Mouse (Mus musculus) CH12.LX (cell line): ENCODE measurements at regions not wholly inside any gene's neighbourhood (a gene's known extent, or its start where the extent isn't known, plus 50 kb on each side); places are given as distances from the start of the nearest gene placed in this dataset.

Source experiments
- DNase-seq: peaks from one replicate; pipeline ENCODE4 v3.0.0-alpha.2; 2013; ENCODE audit errors: extremely low read depth
- H3K27ac ChIP-seq: 2 replicates; pipeline ENCODE4 v1.5.1; 2012; ENCODE audit warnings: low read depth, mild to moderate bottlenecking, control low read depth, moderate library complexity; ENCODE audit not compliant: insufficient read depth
- H3K27me3 ChIP-seq: replicated peaks from 2 replicates; pipeline ENCODE3; 2012; ENCODE audit warnings: inconsistent platforms
- H3K36me3 ChIP-seq, 2 experiments: replicated peaks in 1 of 2; 2 replicates each; pipeline versions ENCODE3 to v1.6.1; 2012; ENCODE audit warnings: inconsistent platforms in 1 of 2, low read length in 1 of 2, mild to moderate bottlenecking in 1 of 2, mixed read lengths in 1 of 2, moderate library complexity in 1 of 2; ENCODE audit not compliant: control insufficient read depth in 1 of 2, insufficient read depth in 1 of 2
- H3K4me1 ChIP-seq, 2 experiments: 2 replicates each; pipeline ENCODE4 v1.6.1; 2012; ENCODE audit warnings: inconsistent platforms in 1 of 2, moderate library complexity in 1 of 2; ENCODE audit not compliant: insufficient read depth in 2 of 2, control insufficient read depth in 1 of 2
- H3K4me2 ChIP-seq: 2 replicates; pipeline ENCODE4 v1.6.1; 2012; ENCODE audit warnings: low read depth, mild to moderate bottlenecking, control low read depth; ENCODE audit not compliant: poor library complexity, insufficient read depth, severe bottlenecking
- H3K4me3 ChIP-seq, 3 experiments: fragments of 150-350 bp in 1 of 3; sonication (generic) in 1 of 3; replicated peaks in 1 of 3; 2 replicates each; pipeline versions ENCODE3 to v1.5.1; 2011 to 2012; ENCODE audit warnings: low read depth in 2 of 3, low read length in 2 of 3, mild to moderate bottlenecking in 2 of 3, moderate library complexity in 2 of 3, control low read depth in 1 of 3, improper control_type of control experiment in 1 of 3, inconsistent platforms in 1 of 3, mixed read lengths in 1 of 3; ENCODE audit not compliant: poor library complexity in 1 of 3
- H3K79me2 ChIP-seq: replicated peaks from 2 replicates; pipeline ENCODE4 v1.6.1; 2012; ENCODE audit warnings: mild to moderate bottlenecking, moderate library complexity; ENCODE audit not compliant: control insufficient read depth, poor library complexity, insufficient read depth, severe bottlenecking; ENCODE audit errors: extremely low read depth
- H3K9ac ChIP-seq: 2 replicates; pipeline ENCODE4 v1.6.1; 2012; ENCODE audit warnings: low read depth, mild to moderate bottlenecking, control low read depth, moderate library complexity; ENCODE audit not compliant: insufficient read depth
- H3K9me3 ChIP-seq: replicated peaks from 2 replicates; pipeline ENCODE3; 2012; ENCODE audit warnings: low read length, inconsistent platforms, mixed read lengths
- CHD1 ChIP-seq: IDR thresholded peaks from 2 replicates; pipeline ENCODE4 v1.6.1; 2012; ENCODE audit warnings: low read depth, low read length, improper control_type of control experiment, inconsistent platforms
- CTCF ChIP-seq, 2 experiments: IDR thresholded peaks in 1 of 2; conservative IDR thresholded peaks in 1 of 2; 2 replicates each; pipeline ENCODE4 v1.5.1; 2011 to 2012; ENCODE audit warnings: low read depth in 2 of 2, low read length in 2 of 2, improper control_type of control experiment in 1 of 2, inconsistent platforms in 1 of 2, mild to moderate bottlenecking in 1 of 2, moderate library complexity in 1 of 2
- ELF1 ChIP-seq: IDR thresholded peaks from 2 replicates; pipeline ENCODE4 v1.6.1; 2014; ENCODE audit warnings: low read depth, mild to moderate bottlenecking, inconsistent platforms, low read length, improper control_type of control experiment
- IRF4 ChIP-seq: IDR thresholded peaks from 2 replicates; pipeline ENCODE4 v1.6.1; 2014; ENCODE audit warnings: low read depth, mild to moderate bottlenecking, inconsistent platforms, low read length, improper control_type of control experiment
- KAT2A ChIP-seq: IDR thresholded peaks from 2 replicates; pipeline ENCODE4 v1.6.1; 2012; ENCODE audit warnings: low read length, improper control_type of control experiment, inconsistent platforms; ENCODE audit not compliant: insufficient replicate concordance
- MAZ ChIP-seq: IDR thresholded peaks from 2 replicates; pipeline ENCODE4 v1.6.1; 2012; ENCODE audit warnings: low read depth, mild to moderate bottlenecking, inconsistent platforms, low read length, improper control_type of control experiment, moderate library complexity
- MYC ChIP-seq: IDR thresholded peaks from 2 replicates; pipeline ENCODE4 v1.6.1; 2011; ENCODE audit warnings: low read depth, mild to moderate bottlenecking, improper control_type of control experiment, low read length
- NELFE ChIP-seq: IDR thresholded peaks from 2 replicates; pipeline ENCODE4 v1.6.1; 2011; ENCODE audit warnings: low read depth, low read length, improper control_type of control experiment
- NRF1 ChIP-seq: IDR thresholded peaks from 2 replicates; pipeline ENCODE4 v1.6.1; 2014; ENCODE audit warnings: low read depth, mild to moderate bottlenecking, inconsistent platforms, low read length, improper control_type of control experiment, moderate library complexity
- POLR2AphosphoS2 ChIP-seq: IDR thresholded peaks from 2 replicates; pipeline ENCODE4 v1.6.1; 2011; ENCODE audit warnings: low read depth, low read length, improper control_type of control experiment
- RCOR1 ChIP-seq: conservative IDR thresholded peaks from 2 replicates; pipeline ENCODE4 v1.6.1; 2012; ENCODE audit warnings: low read depth, mild to moderate bottlenecking, inconsistent platforms, low read length, improper control_type of control experiment
- SIN3A ChIP-seq: IDR thresholded peaks from 2 replicates; pipeline ENCODE4 v1.6.1; 2012; ENCODE audit warnings: low read length, improper control_type of control experiment, inconsistent platforms
- SMC3 ChIP-seq: IDR thresholded peaks from 2 replicates; pipeline ENCODE4 v1.6.1; 2011; ENCODE audit warnings: low read depth, low read length, improper control_type of control experiment
- TBP ChIP-seq: conservative IDR thresholded peaks from 2 replicates; pipeline ENCODE4 v1.6.1; 2011; ENCODE audit warnings: low read depth, low read length, improper control_type of control experiment
- TCF12 ChIP-seq: IDR thresholded peaks from 2 replicates; pipeline ENCODE4 v1.6.1; 2014; ENCODE audit warnings: low read depth, mild to moderate bottlenecking, inconsistent platforms, low read length, improper control_type of control experiment
- UBTF ChIP-seq: IDR thresholded peaks from 2 replicates; pipeline ENCODE4 v1.6.1; 2012; ENCODE audit warnings: low read depth, mild to moderate bottlenecking, inconsistent platforms, low read length, improper control_type of control experiment, moderate library complexity
- USF1 ChIP-seq: IDR thresholded peaks from 2 replicates; pipeline ENCODE4 v1.6.1; 2014; ENCODE audit warnings: low read depth, mild to moderate bottlenecking, inconsistent platforms, low read length, improper control_type of control experiment
- USF2 ChIP-seq: conservative IDR thresholded peaks from 2 replicates; pipeline ENCODE4 v1.6.1; 2011; ENCODE audit warnings: low read depth, low read length, improper control_type of control experiment
- ZC3H11A ChIP-seq: IDR thresholded peaks from 2 replicates; pipeline ENCODE4 v1.6.1; 2012; ENCODE audit warnings: low read depth, mild to moderate bottlenecking, inconsistent platforms, low read length, improper control_type of control experiment
- ZKSCAN1 ChIP-seq: IDR thresholded peaks from 2 replicates; pipeline ENCODE4 v1.6.1; 2012; ENCODE audit warnings: low read depth, inconsistent platforms, low read length, improper control_type of control experiment, borderline replicate concordance
- ZMIZ1 ChIP-seq: IDR thresholded peaks from 2 replicates; pipeline ENCODE4 v1.6.1; 2012; ENCODE audit warnings: low read depth, mild to moderate bottlenecking, inconsistent platforms, low read length, improper control_type of control experiment
- dilution Hi-C: fragments of 300-500 bp; cut with MboI; formaldehyde crosslinking; loops from 2 replicates; pipeline ENCODE4 v1.14.3; 2020; ENCODE audit warnings: low sequenced_read_pairs; ENCODE audit not compliant: extremely low pct_unique_long_range_greater_than_20kb, extremely low pct_ligation_motif_present
- in situ Hi-C: fragments of 300-500 bp; cut with MboI; formaldehyde crosslinking; loops from 3 replicates; pipeline ENCODE4 v1.14.3; 2019; ENCODE audit warnings: low sequenced_read_pairs, low pct_ligation_motif_present, low pct_unique_long_range_greater_than_20kb, mixed read lengths

GRCm38 (mm10) chr6:99964540-99964939 is 238.3 kb upstream of the Prok2 start:
- DNase-seq = no peak
- in situ Hi-C loops (no loop called here), dilution Hi-C loops (no loop called here)
- H3K9me3 ChIP-seq = peaks cover 4% of the 10 kb centered on the region
- H3K4me2 ChIP-seq = no peak overlapping the region
- H3K79me2 ChIP-seq = no peaks in the 10 kb centered on the region
- H3K9ac ChIP-seq = no peak overlapping the region
- H3K27ac ChIP-seq = no peak overlapping the region
- TF ChIP-seq IRF4 (no peak), RCOR1 (no peak), NELFE (no peak), USF2 (no peak), CHD1 (no peak), MAZ (no peak), USF1 (no peak), SIN3A (no peak), TCF12 (no peak), ELF1 (no peak), NRF1 (no peak), MYC (no peak), UBTF (no peak), ZMIZ1 (no peak), SMC3 (no peak), POLR2AphosphoS2 (no peak), TBP (no peak), ZKSCAN1 (no peak), CTCF (conservative IDR thresholded peaks at IDR 0.05 in 1 of 2, IDR thresholded peaks at IDR 0.05 in 1 of 2; ENCODE audit: low read depth in 2 of 2, low read length in 2 of 2) (no peak), KAT2A (no peak)
- H3K4me3 ChIP-seq = no peak overlapping the region
- H3K4me1 ChIP-seq = 0 out of 4 replicates have a peak, but pooled peaks cover 0 to 3% of the 10 kb centered on the region in 2 experiments
- peaks cover 2% of the 10 kb centered on the region for H3K27me3 ChIP-seq
- no peaks in the 10 kb centered on the region for H3K36me3 ChIP-seq

DNA sequence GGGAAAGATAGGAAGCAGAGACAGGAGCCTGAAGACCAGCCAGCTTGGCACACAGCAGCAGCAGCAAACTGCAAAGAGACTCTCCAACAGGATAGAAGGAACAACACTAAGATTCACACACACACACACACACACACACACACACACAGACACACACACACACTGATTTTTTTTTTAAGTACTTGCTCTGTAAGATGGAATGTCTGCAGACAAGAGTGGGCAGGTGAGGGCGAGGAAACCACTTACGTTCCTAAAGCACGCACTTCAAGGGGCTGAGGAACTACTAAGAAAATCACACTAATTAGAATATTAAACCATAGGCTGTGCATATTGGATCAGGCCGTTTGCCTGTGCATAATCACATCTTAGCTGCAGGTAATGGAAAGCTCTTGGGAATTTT is 237.8 kb upstream of the Prok2 start:
- Histone ChIP-seq H3K4me2 (no peak overlapping the region), H3K4me1 (0 out of 4 replicates have a peak, but pooled peaks cover 0 to 3% of the 10 kb centered on the region in 2 experiments), H3K4me3 (no peak overlapping the region), H3K9ac (no peak overlapping the region), H3K79me2 (no peaks in the 10 kb centered on the region), H3K9me3 (peaks cover 4% of the 10 kb centered on the region), H3K27me3 (peaks cover 2% of the 10 kb centered on the region), H3K36me3 (no peaks in the 10 kb centered on the region), H3K27ac (no peak overlapping the region)
- TF ChIP-seq POLR2AphosphoS2 (no peak), RCOR1 (no peak), ZC3H11A (no peak)
- dilution Hi-C loops (no loop called here), in situ Hi-C loops (no loop called here)
- DNase-seq = no peak
